Mouse (Mus musculus) heart, embryonic 14.5 days (tissue): Measurements from ENCODE around the gene Cacng6. TPM values are rescaled to one million over a fixed set of nuclear protein-coding genes. Genes with fewer than 3 reads are reported as not detected.
A peak's percentile ranks its signal among the peaks of the same experiment; 100 is the strongest.

Experiments used
- ATAC-seq: fragments of 200-750 bp; cut with Nextera tagmentation; 2 replicates; pipeline ENCODE4 v1.8.0; 2017; ENCODE audit warnings: low read depth, moderate TSS enrichment; ENCODE audit not compliant: insufficient number of reproducible peaks, insufficient read depth, low FRiP score
- H3K27ac ChIP-seq, 2 experiments: fragments of 200-500 bp in 1 of 2; fragments of 300-500 bp in 1 of 2; sonication (generic) in 1 of 2; replicated peaks in 1 of 2; 2 replicates each; pipeline ENCODE4 v1.5.1; 2012 to 2014; ENCODE audit warnings: low read depth in 2 of 2, low read length in 2 of 2, control low read depth in 1 of 2, mild to moderate bottlenecking in 1 of 2, mixed read lengths in 1 of 2; ENCODE audit not compliant: control insufficient read depth in 1 of 2, insufficient read depth in 1 of 2
- H3K27me3 ChIP-seq: fragments of 300-500 bp; sonication (generic); 2 replicates; pipeline ENCODE4 v1.6.1; 2014; ENCODE audit warnings: mild to moderate bottlenecking, low read length, control low read depth; ENCODE audit not compliant: control insufficient read depth, insufficient read depth
- H3K36me3 ChIP-seq: fragments of 300-500 bp; sonication (generic); 2 replicates; pipeline ENCODE4 v1.6.1; 2014; ENCODE audit warnings: mild to moderate bottlenecking, control low read depth, low read length, mixed read lengths; ENCODE audit not compliant: control insufficient read depth, insufficient read depth
- H3K4me1 ChIP-seq, 2 experiments: fragments of 200-500 bp in 1 of 2; fragments of 300-500 bp in 1 of 2; sonication (generic) in 1 of 2; 2 replicates each; pipeline ENCODE4 v1.6.1; 2012 to 2014; ENCODE audit warnings: low read length in 2 of 2, control low read depth in 1 of 2, mixed read lengths in 1 of 2; ENCODE audit not compliant: control insufficient read depth in 2 of 2, insufficient read depth in 2 of 2
- H3K4me2 ChIP-seq: fragments of 300-500 bp; sonication (generic); 2 replicates; pipeline ENCODE4 v1.6.1; 2014; ENCODE audit warnings: mild to moderate bottlenecking, low read length
- H3K4me3 ChIP-seq, 2 experiments: fragments of 200-500 bp in 1 of 2; fragments of 300-500 bp in 1 of 2; sonication (generic) in 1 of 2; 2 replicates each; pipeline ENCODE4 v1.5.1; 2012 to 2014; ENCODE audit warnings: low read length in 2 of 2, mild to moderate bottlenecking in 2 of 2, control low read depth in 1 of 2, low read depth in 1 of 2, moderate library complexity in 1 of 2; ENCODE audit not compliant: control insufficient read depth in 1 of 2, insufficient read depth in 1 of 2
- H3K9ac ChIP-seq: fragments of 300-500 bp; sonication (generic); 2 replicates; pipeline ENCODE4 v1.6.1; 2014; ENCODE audit warnings: mild to moderate bottlenecking, low read length
- H3K9me3 ChIP-seq: fragments of 300-500 bp; sonication (generic); 2 replicates; pipeline ENCODE4 v1.6.1; 2016; ENCODE audit warnings: low read length, control low read depth; ENCODE audit not compliant: control insufficient read depth
- WGBS: fragments of 180-500 bp; shearing (Covaris S2); extraction: QIAGEN DNeasy Blood & Tissue Kit; methylation state at CpG from one replicate; pipeline ENCODE4 v1.1.7; 2014; 5-methylcytosine and 5-hydroxymethylcytosine counted together
- polyA plus RNA-seq: library from polyadenylated mRNA; unstranded; fragments of >200 nt; fragmentation: Nextera tagmentation; extraction: Ambion mirVana; gene quantifications from 2 replicates; pipeline ENCODE4 v1.2.1, GENCODE M21; 2014

Cacng6 gene
- polyA plus RNA-seq, 1 experiment from 2014 or later: 19.1 TPM

GRCm38 (mm10) chr7:3439984-3440383 lies 16.0 kb downstream of the Cacng6 start:
- ATAC-seq: no peak
- Histone ChIP-seq H3K4me2 (no peak overlapping the region), H3K36me3 (no peaks in the 10 kb centered on the region), H3K27me3 (no peaks in the 10 kb centered on the region), H3K4me1 (peaks cover 2 to 15% of the 10 kb centered on the region in 2 experiments), H3K4me3 (no peak overlapping the region), H3K9ac (no peak overlapping the region), H3K9me3 (no peaks in the 10 kb centered on the region), H3K27ac (no peak overlapping the region)
- 84% methylated on average over 10 of the region's 11 CpGs for WGBS

- H3K9ac ChIP-seq: no peak overlapping the region
- no peaks in the 10 kb centered on the region for H3K36me3 ChIP-seq
- peaks cover 2 to 15% of the 10 kb centered on the region in 2 experiments for H3K4me1 ChIP-seq
- H3K9me3 ChIP-seq: no peaks in the 10 kb centered on the region
- no peak for ATAC-seq
- H3K4me3 ChIP-seq: no peak overlapping the region
- no peak overlapping the region for H3K27ac ChIP-seq
- no peaks in the 10 kb centered on the region for H3K27me3 ChIP-seq
- no peak overlapping the region for H3K4me2 ChIP-seq
- 56% methylated on average over 8 of the region's 8 CpGs for WGBS
Observed at GRCm38 (mm10) chr7:3440526-3440925, 16.5 kb downstream of the Cacng6 start.

DNA sequence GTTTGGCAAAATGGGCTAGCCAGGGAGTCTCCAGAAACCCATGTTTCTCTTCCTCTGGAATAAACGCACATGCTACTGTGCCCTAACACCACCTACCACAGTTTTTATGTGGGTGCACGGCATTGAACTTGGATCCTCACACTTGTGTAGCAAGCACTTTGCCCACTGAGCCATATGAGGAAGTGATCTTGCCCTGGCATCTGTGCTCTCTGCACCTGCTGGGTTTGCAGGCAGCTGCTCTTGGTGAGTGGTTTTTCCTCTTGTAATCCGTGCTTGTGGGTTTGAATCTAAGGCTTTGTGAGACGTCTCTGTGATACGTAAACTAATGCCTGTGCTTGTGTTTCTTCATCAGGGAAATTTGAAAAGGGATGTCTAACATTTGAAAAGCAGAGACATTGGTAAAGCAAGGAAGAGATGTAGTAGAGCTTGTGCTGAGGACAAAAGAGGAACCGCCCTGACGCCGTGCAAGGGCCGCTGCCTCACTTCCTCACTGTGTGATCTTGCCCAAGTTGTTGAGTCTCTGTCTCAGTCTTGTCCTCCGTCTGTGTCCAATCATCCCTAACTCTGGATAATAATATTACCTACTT lies 18.6 kb downstream of the Cacng6 start:
- Histone ChIP-seq H3K9me3 (no peaks in the 10 kb centered on the region), H3K4me1 (peaks cover 2 to 12% of the 10 kb centered on the region in 2 experiments), H3K36me3 (no peaks in the 10 kb centered on the region), H3K4me2 (no peak overlapping the region), H3K9ac (no peak overlapping the region), H3K27me3 (no peaks in the 10 kb centered on the region), H3K4me3 (no peak overlapping the region), H3K27ac (no peak overlapping the region)
- ATAC-seq: no peak
- 82% methylated on average over 10 of the region's 10 CpGs for WGBS

DNA sequence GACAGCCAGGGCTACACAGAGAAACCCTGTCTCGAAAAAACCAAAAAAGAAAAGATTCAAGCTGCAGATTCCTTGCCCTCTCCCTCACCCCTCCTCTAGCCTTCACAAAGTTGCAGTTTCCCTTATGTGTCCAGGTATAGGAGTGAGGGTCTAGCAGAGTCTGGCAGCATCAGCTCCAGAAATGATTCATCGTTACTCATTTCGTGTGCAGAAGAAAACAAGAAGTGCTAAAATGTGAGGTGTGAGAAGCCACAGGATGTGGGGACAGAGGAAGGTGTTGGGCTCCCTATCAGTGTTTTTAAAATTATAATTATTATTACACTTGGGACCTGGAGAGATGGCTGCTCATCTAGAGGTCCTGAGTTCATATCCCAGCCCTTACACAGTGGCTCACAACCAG lies 20.7 kb downstream of the Cacng6 start:
- Histone ChIP-seq H3K27me3 (no peaks in the 10 kb centered on the region), H3K27ac (no peak overlapping the region), H3K36me3 (no peaks in the 10 kb centered on the region), H3K4me3 (no peak overlapping the region), H3K9me3 (no peaks in the 10 kb centered on the region), H3K4me1 (no peaks in the 10 kb centered on the region), H3K4me2 (no peak overlapping the region), H3K9ac (no peak overlapping the region)
- no peak for ATAC-seq
- 80% methylated on average over 3 of the region's 3 CpGs for WGBS

DNA sequence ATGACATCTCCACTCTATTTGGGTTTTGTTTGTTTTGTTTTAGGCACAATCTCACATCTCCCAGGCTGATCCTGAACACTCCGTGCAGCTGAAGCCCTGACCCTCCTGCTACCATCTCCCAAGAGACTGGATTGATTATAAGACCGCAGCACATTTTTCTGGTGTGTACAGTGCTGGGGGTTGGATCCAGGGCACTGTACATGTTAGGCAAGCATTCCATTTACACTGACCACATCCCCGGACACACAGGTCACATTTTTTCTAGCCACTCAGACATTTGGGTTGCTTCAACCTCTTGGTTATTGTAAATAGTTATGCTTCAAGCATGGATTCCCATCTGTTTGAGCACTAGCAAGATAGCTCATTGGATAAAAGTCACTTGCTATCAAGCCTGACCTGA lies 22.6 kb downstream of the Cacng6 start:
- H3K4me3 ChIP-seq: no peak overlapping the region

DNA sequence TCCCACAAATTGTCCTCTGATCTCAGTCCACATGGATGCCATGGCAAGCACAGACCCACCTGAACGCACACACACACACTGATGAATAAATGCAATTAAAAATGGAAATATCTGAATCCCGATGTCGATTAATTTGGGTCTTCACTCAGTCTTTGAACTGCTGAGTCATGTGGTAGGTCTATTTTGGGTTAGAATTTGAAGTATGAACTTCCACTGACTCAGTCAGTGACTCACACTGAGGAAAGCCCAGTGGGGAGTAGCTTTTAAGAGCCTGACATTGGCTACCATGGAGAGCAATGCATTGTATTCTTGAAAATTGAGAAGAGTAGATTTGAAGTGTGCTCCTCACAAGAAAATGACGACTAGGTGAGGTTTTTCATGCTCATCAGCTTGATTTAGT lies 23.0 kb downstream of the Cacng6 start:
- Histone ChIP-seq H3K9me3 (no peaks in the 10 kb centered on the region), H3K27ac (no peak overlapping the region), H3K4me3 (no peak overlapping the region), H3K4me2 (no peak overlapping the region), H3K36me3 (no peaks in the 10 kb centered on the region), H3K4me1 (no peaks in the 10 kb centered on the region), H3K9ac (no peak overlapping the region), H3K27me3 (peaks cover 8% of the 10 kb centered on the region; the same call in 1 of the 2 replicates)
- no peak for ATAC-seq
- 71% methylated on average over 4 of the region's 4 CpGs for WGBS

More for the DNA sequence above, 22.6 kb downstream of the Cacng6 start:
- Histone ChIP-seq H3K36me3 (no peaks in the 10 kb centered on the region), H3K27me3 (peaks cover 8% of the 10 kb centered on the region; the same call in 1 of the 2 replicates), H3K9me3 (no peaks in the 10 kb centered on the region), H3K27ac (no peak overlapping the region), H3K9ac (no peak overlapping the region), H3K4me2 (no peak overlapping the region), H3K4me1 (no peaks in the 10 kb centered on the region)
- ATAC-seq: no peak
- 74% methylated on average over 3 of the region's 3 CpGs for WGBS

DNA sequence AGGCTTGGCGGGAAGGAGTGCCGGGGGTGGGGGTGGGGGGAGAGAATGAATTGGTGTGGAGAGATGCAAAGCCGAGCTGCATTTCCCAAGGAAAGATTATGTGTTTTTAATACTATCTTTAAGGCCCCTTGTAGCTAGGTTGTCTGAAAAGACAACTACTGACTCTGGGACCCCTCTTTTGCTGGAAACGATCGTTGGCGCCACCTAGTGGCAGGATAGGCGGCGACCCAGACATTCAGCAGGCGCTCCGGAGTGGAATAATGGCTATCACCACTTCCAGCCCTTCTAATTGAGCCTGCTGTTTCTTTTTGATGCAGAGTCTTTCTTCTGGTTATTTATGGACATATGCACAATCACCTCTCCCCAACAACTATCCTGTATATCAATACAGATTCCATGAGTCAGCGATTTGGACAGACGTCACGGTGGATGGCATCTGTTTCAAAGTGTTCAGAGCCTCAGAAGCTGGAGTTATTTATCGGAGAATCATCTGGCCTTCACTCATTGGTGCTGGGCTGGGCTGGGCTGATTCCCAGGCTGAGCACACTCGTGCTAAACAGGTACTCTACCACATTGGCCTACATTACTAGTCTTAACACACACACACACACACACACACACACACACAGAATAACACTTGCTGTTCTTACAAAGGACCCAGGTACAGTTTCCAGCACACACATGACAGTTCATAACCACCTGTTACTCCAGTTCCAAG lies 24.9 kb downstream of the Cacng6 start:
- no peak for ATAC-seq
- Histone ChIP-seq H3K27me3 (peaks cover 8% of the 10 kb centered on the region; the same call in 1 of the 2 replicates), H3K4me1 (no peaks in the 10 kb centered on the region), H3K4me3 (no peak overlapping the region), H3K9me3 (no peaks in the 10 kb centered on the region), H3K36me3 (no peaks in the 10 kb centered on the region), H3K9ac (no peak overlapping the region), H3K27ac (no peak overlapping the region), H3K4me2 (0 out of 2 replicates have a peak overlapping the region, but pooled peaks have one; percentile 2)
- WGBS: 22% methylated on average over 15 of the region's 15 CpGs
